Mouse (Mus musculus) limb, embryonic 15.5 days (tissue): ENCODE measurements around the gene Rsph3a. TPM values are rescaled to one million over a fixed set of nuclear protein-coding genes. Genes with fewer than 3 reads are reported as not detected.
"Not testable (repeated sequence)": the region's sequence is repeated elsewhere in the genome, so short reads cannot be mapped to it uniquely, and the experiment has no call there.

Experiments
- ATAC-seq: fragments of 200-750 bp; cut with Nextera tagmentation; 2 replicates; pipeline ENCODE4 v1.8.0; 2017; ENCODE audit warnings: low read depth, moderate TSS enrichment; ENCODE audit not compliant: insufficient number of reproducible peaks, low FRiP score, low TSS enrichment
- H3K27ac ChIP-seq: fragments of 300-500 bp; sonication (generic); 2 replicates; pipeline ENCODE4 v1.5.1; 2015; ENCODE audit warnings: moderate library complexity, mild to moderate bottlenecking, inconsistent platforms
- H3K27me3 ChIP-seq: fragments of 300-500 bp; sonication (generic); 2 replicates; pipeline ENCODE4 v1.6.1; 2015; ENCODE audit warnings: inconsistent platforms
- H3K36me3 ChIP-seq: fragments of 300-500 bp; sonication (generic); 2 replicates; pipeline ENCODE4 v1.6.1; 2015; ENCODE audit warnings: inconsistent platforms
- H3K4me1 ChIP-seq: fragments of 300-500 bp; sonication (generic); 2 replicates; pipeline ENCODE4 v1.6.1; 2015; ENCODE audit warnings: inconsistent platforms
- H3K4me2 ChIP-seq: fragments of 300-500 bp; sonication (generic); 2 replicates; pipeline ENCODE4 v1.6.1; 2015; ENCODE audit warnings: mild to moderate bottlenecking, inconsistent platforms
- H3K4me3 ChIP-seq: fragments of 300-500 bp; sonication (generic); 2 replicates; pipeline ENCODE4 v1.5.1; 2015; ENCODE audit warnings: mild to moderate bottlenecking, inconsistent platforms
- H3K9ac ChIP-seq: fragments of 300-500 bp; sonication (generic); 2 replicates; pipeline ENCODE4 v1.6.1; 2015; ENCODE audit warnings: inconsistent platforms
- H3K9me3 ChIP-seq: fragments of 300-500 bp; sonication (generic); 2 replicates; pipeline ENCODE4 v1.6.1; 2016; ENCODE audit warnings: inconsistent platforms
- WGBS: fragments of 180-500 bp; shearing (Covaris S2); methylation state at CpG from one replicate; pipeline ENCODE4 v1.1.7; 2015; 5-methylcytosine and 5-hydroxymethylcytosine counted together
- polyA plus RNA-seq: library from polyadenylated mRNA; unstranded; fragments of >200 nt; fragmentation: Nextera tagmentation; extraction: Ambion mirVana; gene quantifications from 2 replicates; pipeline ENCODE4 v1.2.1, GENCODE M21; 2015

Rsph3a gene
- polyA plus RNA-seq, 1 experiment from 2014 or later = 47.0 TPM

GRCm38 (mm10) chr17:7931096-7931990 lies 14.1 kb upstream of the Rsph3a start:
- H3K27me3 ChIP-seq = no peaks in the 10 kb centered on the region
- 78% methylated on average over 13 of the region's 13 CpGs for WGBS
- ATAC-seq = no peak
- no peak overlapping the region for H3K4me3 ChIP-seq
- no peaks in the 10 kb centered on the region for H3K9me3 ChIP-seq
- no peak overlapping the region for H3K4me2 ChIP-seq
- no peaks in the 10 kb centered on the region for H3K36me3 ChIP-seq
- peaks cover 5% of the 10 kb centered on the region; the same call in 1 of the 2 replicates for H3K4me1 ChIP-seq
- H3K27ac ChIP-seq = no peak overlapping the region
- no peak overlapping the region for H3K9ac ChIP-seq

GRCm38 (mm10) chr17:7932121-7932520 lies 13.3 kb upstream of the Rsph3a start:
- not testable (repeated sequence) for H3K27ac ChIP-seq

GRCm38 (mm10) chr17:7939640-7940039 lies 5.8 kb upstream of the Rsph3a start:
- WGBS = 51% methylated on average over 8 of the region's 8 CpGs
- peaks cover under 1% of the 10 kb centered on the region; the same call in 1 of the 2 replicates for H3K4me1 ChIP-seq
- H3K27ac ChIP-seq = no peak overlapping the region
- H3K9ac ChIP-seq = no peak overlapping the region
- ATAC-seq = no peak
- H3K27me3 ChIP-seq = no peaks in the 10 kb centered on the region
- H3K9me3 ChIP-seq = no peaks in the 10 kb centered on the region
- no peak overlapping the region for H3K4me3 ChIP-seq
- H3K36me3 ChIP-seq = no peaks in the 10 kb centered on the region
- no peak overlapping the region for H3K4me2 ChIP-seq

More at GRCm38 (mm10) chr17:7932121-7932520, 13.3 kb upstream of the Rsph3a start:
- not testable (repeated sequence) for H3K4me2 ChIP-seq, H3K9ac ChIP-seq, H3K4me1 ChIP-seq, ATAC-seq, H3K36me3 ChIP-seq, H3K27me3 ChIP-seq, H3K4me3 ChIP-seq, H3K9me3 ChIP-seq
- WGBS = 70% methylated on average over 3 of the region's 8 CpGs

GRCm38 (mm10) chr17:7946053-7946627 lies 726 bp downstream of the Rsph3a start:
- under 1% methylated on average over 15 of the region's 27 CpGs for WGBS
- ATAC-seq, H3K9me3 ChIP-seq, H3K27me3 ChIP-seq, H3K4me1 ChIP-seq, H3K36me3 ChIP-seq: not testable (repeated sequence)
- H3K9ac ChIP-seq = peak overlapping the region; percentile 35; the same call in 1 of the 2 replicates
- H3K4me3 ChIP-seq = peak overlapping the region; percentile 60
- peak overlapping the region; percentile 42 for H3K4me2 ChIP-seq
- peak overlapping the region; percentile 93 for H3K27ac ChIP-seq

GRCm38 (mm10) chr17:7951333-7951732 lies 5.9 kb downstream of the Rsph3a start:
- WGBS = no CpG with 5 or more reads among the region's 4 CpGs
- not testable (repeated sequence) for H3K4me1 ChIP-seq, H3K9me3 ChIP-seq, H3K4me2 ChIP-seq, H3K36me3 ChIP-seq, ATAC-seq, H3K4me3 ChIP-seq, H3K9ac ChIP-seq, H3K27me3 ChIP-seq, H3K27ac ChIP-seq

- not testable (repeated sequence) for H3K4me1 ChIP-seq, H3K4me2 ChIP-seq, H3K27ac ChIP-seq, H3K9me3 ChIP-seq, H3K36me3 ChIP-seq, ATAC-seq, H3K9ac ChIP-seq, H3K4me3 ChIP-seq, H3K27me3 ChIP-seq
- WGBS = 90% methylated on average over 9 of the region's 9 CpGs
These were observed 11.8 kb downstream of the Rsph3a start for GRCm38 (mm10) chr17:7957242-7957641.

GRCm38 (mm10) chr17:7963333-7963732 lies 17.9 kb downstream of the Rsph3a start:
- H3K27me3 ChIP-seq, H3K9ac ChIP-seq, ATAC-seq, H3K4me1 ChIP-seq, H3K9me3 ChIP-seq, H3K4me2 ChIP-seq, H3K36me3 ChIP-seq, H3K27ac ChIP-seq, H3K4me3 ChIP-seq: not testable (repeated sequence)
- WGBS = 87% methylated on average over 4 of the region's 4 CpGs

GRCm38 (mm10) chr17:7964398-7964797 lies 19.0 kb downstream of the Rsph3a start:
- not testable (repeated sequence) for H3K9me3 ChIP-seq, H3K4me2 ChIP-seq
- WGBS = 85% methylated on average over 2 of the region's 2 CpGs

GRCm38 (mm10) chr17:7968490-7968889 lies 23.1 kb downstream of the Rsph3a start:
- not testable (repeated sequence) for H3K36me3 ChIP-seq, H3K4me2 ChIP-seq, H3K27me3 ChIP-seq, H3K9ac ChIP-seq, H3K4me3 ChIP-seq, H3K27ac ChIP-seq, H3K9me3 ChIP-seq, H3K4me1 ChIP-seq, ATAC-seq
- 56% methylated on average over 5 of the region's 5 CpGs for WGBS

More at GRCm38 (mm10) chr17:7964398-7964797, 19.0 kb downstream of the Rsph3a start:
- H3K27me3 ChIP-seq, H3K4me3 ChIP-seq, H3K36me3 ChIP-seq, H3K4me1 ChIP-seq, H3K27ac ChIP-seq, H3K9ac ChIP-seq, ATAC-seq: not testable (repeated sequence)

GRCm38 (mm10) chr17:7969782-7970181 lies 24.4 kb downstream of the Rsph3a start:
- not testable (repeated sequence) for H3K9me3 ChIP-seq, ATAC-seq
- WGBS = 15% methylated on average over 2 of the region's 6 CpGs

GRCm38 (mm10) chr17:7983484-7983883 lies 38.1 kb downstream of the Rsph3a start:
- 87% methylated on average over 1 of the region's 2 CpGs for WGBS
- H3K27ac ChIP-seq, H3K4me1 ChIP-seq, H3K4me2 ChIP-seq, H3K4me3 ChIP-seq, H3K9ac ChIP-seq, ATAC-seq, H3K9me3 ChIP-seq, H3K27me3 ChIP-seq, H3K36me3 ChIP-seq: not testable (repeated sequence)

More at GRCm38 (mm10) chr17:7969782-7970181, 24.4 kb downstream of the Rsph3a start:
- not testable (repeated sequence) for H3K4me1 ChIP-seq, H3K4me3 ChIP-seq, H3K27me3 ChIP-seq, H3K4me2 ChIP-seq, H3K9ac ChIP-seq, H3K36me3 ChIP-seq, H3K27ac ChIP-seq

- WGBS = 43% methylated on average over 4 of the region's 4 CpGs
- H3K27ac ChIP-seq, H3K4me2 ChIP-seq, ATAC-seq, H3K9me3 ChIP-seq, H3K4me1 ChIP-seq, H3K27me3 ChIP-seq, H3K9ac ChIP-seq, H3K4me3 ChIP-seq, H3K36me3 ChIP-seq: not testable (repeated sequence)
These were observed 40.2 kb downstream of the Rsph3a start for GRCm38 (mm10) chr17:7985597-7985996.
